Mouse (Mus musculus) limb, embryonic 11.5 days (tissue): Measurements from ENCODE around the gene Ankrd24. TPM values are rescaled to one million over a fixed set of nuclear protein-coding genes. Genes with fewer than 3 reads are reported as not detected.

Experiments
- ATAC-seq: fragments of 200-750 bp; cut with Nextera tagmentation; 2 replicates; pipeline ENCODE4 v1.8.0; 2017; ENCODE audit warnings: low read depth; ENCODE audit not compliant: insufficient number of reproducible peaks, low FRiP score, low TSS enrichment
- DNase-seq: peaks from one replicate; pipeline ENCODE4 v3.0.0-alpha.2; 2015; ENCODE audit warnings: low spot score
- H3K27ac ChIP-seq: fragments of 300-500 bp; sonication (generic); replicated peaks from 2 replicates; pipeline ENCODE4 v1.5.1; 2014; ENCODE audit warnings: low read depth, mild to moderate bottlenecking, low read length
- H3K27me3 ChIP-seq: fragments of 300-500 bp; sonication (generic); 2 replicates; pipeline ENCODE4 v1.6.1; 2014; ENCODE audit warnings: mild to moderate bottlenecking, low read length, mixed read lengths; ENCODE audit not compliant: control insufficient read depth, insufficient read depth
- H3K36me3 ChIP-seq: fragments of 300-500 bp; sonication (generic); 2 replicates; pipeline ENCODE4 v1.6.1; 2014; ENCODE audit warnings: mild to moderate bottlenecking, low read length, moderate library complexity, mixed read lengths; ENCODE audit not compliant: control insufficient read depth, insufficient read depth
- H3K4me1 ChIP-seq: fragments of 300-500 bp; sonication (generic); 2 replicates; pipeline ENCODE4 v1.6.1; 2014; ENCODE audit warnings: low read length, mixed read lengths; ENCODE audit not compliant: control insufficient read depth, insufficient read depth
- H3K4me2 ChIP-seq: fragments of 300-500 bp; sonication (generic); 2 replicates; pipeline ENCODE4 v1.6.1; 2014; ENCODE audit warnings: low read depth, mild to moderate bottlenecking, moderate library complexity; ENCODE audit not compliant: severe bottlenecking
- H3K4me3 ChIP-seq: fragments of 300-500 bp; sonication (generic); 2 replicates; pipeline ENCODE4 v1.5.1; 2014; ENCODE audit warnings: low read depth, low read length
- H3K9ac ChIP-seq: fragments of 300-500 bp; sonication (generic); 2 replicates; pipeline ENCODE4 v1.6.1; 2014; ENCODE audit warnings: mild to moderate bottlenecking, low read length
- H3K9me3 ChIP-seq: fragments of 300-500 bp; sonication (generic); 2 replicates; pipeline ENCODE4 v1.6.1; 2016; ENCODE audit warnings: low read length; ENCODE audit not compliant: control insufficient read depth
- WGBS: fragments of 180-500 bp; shearing (Covaris S2); extraction: QIAGEN DNeasy Blood & Tissue Kit; methylation state at CpG from one replicate; pipeline ENCODE4 v1.1.7; 2014; 5-methylcytosine and 5-hydroxymethylcytosine counted together
- polyA plus RNA-seq: library from polyadenylated mRNA; unstranded; fragments of >200 nt; fragmentation: Nextera tagmentation; extraction: Ambion mirVana; gene quantifications from 2 replicates; pipeline ENCODE4 v1.2.1, GENCODE M21; 2014

Gene Ankrd24
- polyA plus RNA-seq, 1 experiment from 2014 or later: 4.3 TPM

GRCm38 (mm10) chr10:81608308-81608707 is 20.0 kb upstream of the Ankrd24 start:
- Histone ChIP-seq H3K9ac (no peak overlapping the region), H3K9me3 (no peaks in the 10 kb centered on the region), H3K4me3 (no peak overlapping the region), H3K4me2 (no peak overlapping the region), H3K4me1 (no peaks in the 10 kb centered on the region), H3K27ac (no peak overlapping the region), H3K36me3 (no peaks in the 10 kb centered on the region), H3K27me3 (no peaks in the 10 kb centered on the region)
- WGBS: 79% methylated on average over 1 of the region's 1 CpGs
- ATAC-seq (no peak), DNase-seq (no peak)

- Histone ChIP-seq H3K36me3 (no peaks in the 10 kb centered on the region), H3K4me1 (no peaks in the 10 kb centered on the region), H3K4me2 (no peak overlapping the region), H3K9me3 (no peaks in the 10 kb centered on the region), H3K27me3 (no peaks in the 10 kb centered on the region), H3K27ac (no peak overlapping the region), H3K4me3 (no peak overlapping the region), H3K9ac (no peak overlapping the region)
- DNase-seq: no peak
- no peak for ATAC-seq
- 79% methylated on average over 3 of the region's 3 CpGs for WGBS
These were observed 15.6 kb upstream of the Ankrd24 start for GRCm38 (mm10) chr10:81612779-81613178.

DNA sequence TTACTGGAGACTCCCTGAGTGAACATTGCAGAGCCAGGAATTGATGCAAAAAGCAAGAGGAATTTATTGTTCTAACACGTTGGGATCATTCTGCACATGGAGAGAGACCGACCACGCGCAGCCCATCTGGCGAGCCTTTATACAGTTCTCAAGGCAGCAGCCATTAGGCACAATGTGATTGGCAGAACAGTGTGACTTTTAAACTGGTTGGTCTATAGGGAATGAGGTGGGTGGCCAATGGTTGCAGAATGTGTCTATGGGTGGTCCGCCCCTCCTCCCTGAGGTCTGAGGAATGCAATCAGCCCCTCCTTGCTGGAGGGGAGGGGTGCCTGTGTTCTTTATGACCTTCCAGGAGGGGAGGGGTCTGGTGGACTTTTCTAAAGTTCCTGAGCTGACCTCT is 12.9 kb upstream of the Ankrd24 start:
- Histone ChIP-seq H3K4me1 (no peaks in the 10 kb centered on the region), H3K9ac (no peak overlapping the region), H3K27me3 (no peaks in the 10 kb centered on the region), H3K27ac (peak overlapping the region; percentile 38; the same call in 1 of the 2 replicates), H3K36me3 (no peaks in the 10 kb centered on the region), H3K4me2 (no peak overlapping the region; the same call in 1 of the 2 replicates), H3K9me3 (no peaks in the 10 kb centered on the region), H3K4me3 (no peak overlapping the region)
- DNase-seq (peak; percentile 74), ATAC-seq (peak; percentile 67)
- WGBS: 50% methylated on average over 6 of the region's 6 CpGs

DNA sequence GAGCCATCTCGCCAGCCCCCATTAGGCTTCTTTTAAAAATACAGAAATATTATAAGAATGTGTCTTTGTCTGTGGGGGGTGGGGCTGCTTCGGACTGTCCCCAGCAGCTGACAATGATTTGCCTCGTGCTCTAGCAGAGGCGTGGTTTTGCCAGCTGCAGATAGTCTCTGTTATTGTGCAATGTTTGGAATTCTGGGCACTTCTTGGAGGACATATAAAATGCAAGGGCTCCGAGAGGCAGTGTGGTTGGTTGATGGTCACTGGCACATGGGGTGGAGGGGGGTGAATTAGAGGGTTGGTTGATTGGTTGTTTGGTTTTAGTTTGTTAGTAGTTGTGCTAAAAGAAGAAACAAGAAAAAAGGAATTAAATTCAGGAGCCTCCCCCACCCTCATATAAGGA is 8.4 kb upstream of the Ankrd24 start:
- Histone ChIP-seq H3K4me2 (no peak overlapping the region), H3K27ac (no peak overlapping the region), H3K36me3 (peaks cover 9% of the 10 kb centered on the region), H3K9me3 (no peaks in the 10 kb centered on the region), H3K4me3 (no peak overlapping the region), H3K9ac (no peak overlapping the region), H3K27me3 (no peaks in the 10 kb centered on the region), H3K4me1 (no peaks in the 10 kb centered on the region)
- ATAC-seq (no peak), DNase-seq (no peak)
- WGBS: 92% methylated on average over 5 of the region's 5 CpGs

- Histone ChIP-seq H3K36me3 (peaks cover 9% of the 10 kb centered on the region), H3K4me3 (no peak overlapping the region), H3K4me1 (no peaks in the 10 kb centered on the region), H3K9ac (no peak overlapping the region), H3K27ac (no peak overlapping the region), H3K4me2 (no peak overlapping the region), H3K9me3 (no peaks in the 10 kb centered on the region), H3K27me3 (no peaks in the 10 kb centered on the region)
- DNase-seq: no peak
- no peak for ATAC-seq
- WGBS: 60% methylated on average over 9 of the region's 9 CpGs
These were observed 7.6 kb upstream of the Ankrd24 start for GRCm38 (mm10) chr10:81620786-81621185.

GRCm38 (mm10) chr10:81623441-81623840 is 4.9 kb upstream of the Ankrd24 start:
- DNase-seq (no peak), ATAC-seq (no peak)
- Histone ChIP-seq H3K27me3 (no peaks in the 10 kb centered on the region), H3K4me1 (peaks cover 5% of the 10 kb centered on the region), H3K36me3 (peaks cover 9% of the 10 kb centered on the region), H3K9me3 (no peaks in the 10 kb centered on the region), H3K9ac (no peak overlapping the region), H3K4me2 (no peak overlapping the region), H3K4me3 (no peak overlapping the region), H3K27ac (no peak overlapping the region)
- 62% methylated on average over 8 of the region's 8 CpGs for WGBS

- 92% methylated on average over 22 of the region's 22 CpGs for WGBS
- peak overlapping the region; percentile 83 for H3K4me2 ChIP-seq
- H3K27me3 ChIP-seq: no peaks in the 10 kb centered on the region
- peak overlapping the region; percentile 85; the same call in 1 of the 2 replicates for H3K9ac ChIP-seq
- no peak overlapping the region; the same call in 1 of the 2 replicates for H3K27ac ChIP-seq
- ATAC-seq (no peak; the same call in 1 of the 2 replicates), DNase-seq (no peak)
- peak overlapping the region; percentile 71 for H3K4me3 ChIP-seq
- peaks cover 5% of the 10 kb centered on the region for H3K4me1 ChIP-seq
- no peaks in the 10 kb centered on the region for H3K9me3 ChIP-seq
- peaks cover 4% of the 10 kb centered on the region for H3K36me3 ChIP-seq
These were observed 2.0 kb upstream of the Ankrd24 start for GRCm38 (mm10) chr10:81626101-81626993.

- H3K9ac ChIP-seq: peak within 1 kb of the TSS; percentile 85
- no peaks in the 10 kb centered on the region for H3K9me3 ChIP-seq
- ATAC-seq (peak; percentile 81; the same call in 1 of the 2 replicates), DNase-seq (peak; percentile 94)
- no peaks in the 10 kb centered on the region for H3K27me3 ChIP-seq
- H3K4me2 ChIP-seq: peak within 1 kb of the TSS; percentile 83
- 7% methylated on average over 40 of the region's 40 CpGs for WGBS
- H3K36me3 ChIP-seq: peaks cover 4% of the 10 kb centered on the region; the same call in 1 of the 2 replicates
- peaks cover 5% of the 10 kb centered on the region for H3K4me1 ChIP-seq
- peak within 1 kb of the TSS; percentile 84 for H3K27ac ChIP-seq
- H3K4me3 ChIP-seq: peak within 1 kb of the TSS; percentile 71
These were observed 1.1 kb upstream of the Ankrd24 start, which contains the start of gene Sirt6 for GRCm38 (mm10) chr10:81626994-81627835. TSS of gene Sirt6 (minus strand) at chr10:81627797.
